Mouse (Mus musculus) limb, embryonic 15.5 days (tissue): Measurements from ENCODE around the gene Mrpl33. TPM values are rescaled to one million over a fixed set of nuclear protein-coding genes. Genes with fewer than 3 reads are reported as not detected.
"Not testable (repeated sequence)": the region's sequence is repeated elsewhere in the genome, so short reads cannot be mapped to it uniquely, and the experiment has no call there.

Experiments
- ATAC-seq: fragments of 200-750 bp; cut with Nextera tagmentation; 2 replicates; pipeline ENCODE4 v1.8.0; 2017; ENCODE audit warnings: low read depth, moderate TSS enrichment; ENCODE audit not compliant: insufficient number of reproducible peaks, low FRiP score, low TSS enrichment
- H3K27ac ChIP-seq: fragments of 300-500 bp; sonication (generic); 2 replicates; pipeline ENCODE4 v1.5.1; 2015; ENCODE audit warnings: moderate library complexity, mild to moderate bottlenecking, inconsistent platforms
- H3K27me3 ChIP-seq: fragments of 300-500 bp; sonication (generic); 2 replicates; pipeline ENCODE4 v1.6.1; 2015; ENCODE audit warnings: inconsistent platforms
- H3K36me3 ChIP-seq: fragments of 300-500 bp; sonication (generic); 2 replicates; pipeline ENCODE4 v1.6.1; 2015; ENCODE audit warnings: inconsistent platforms
- H3K4me1 ChIP-seq: fragments of 300-500 bp; sonication (generic); 2 replicates; pipeline ENCODE4 v1.6.1; 2015; ENCODE audit warnings: inconsistent platforms
- H3K4me2 ChIP-seq: fragments of 300-500 bp; sonication (generic); 2 replicates; pipeline ENCODE4 v1.6.1; 2015; ENCODE audit warnings: mild to moderate bottlenecking, inconsistent platforms
- H3K4me3 ChIP-seq: fragments of 300-500 bp; sonication (generic); 2 replicates; pipeline ENCODE4 v1.5.1; 2015; ENCODE audit warnings: mild to moderate bottlenecking, inconsistent platforms
- H3K9ac ChIP-seq: fragments of 300-500 bp; sonication (generic); 2 replicates; pipeline ENCODE4 v1.6.1; 2015; ENCODE audit warnings: inconsistent platforms
- H3K9me3 ChIP-seq: fragments of 300-500 bp; sonication (generic); 2 replicates; pipeline ENCODE4 v1.6.1; 2016; ENCODE audit warnings: inconsistent platforms
- WGBS: fragments of 180-500 bp; shearing (Covaris S2); methylation state at CpG from one replicate; pipeline ENCODE4 v1.1.7; 2015; 5-methylcytosine and 5-hydroxymethylcytosine counted together
- polyA plus RNA-seq: library from polyadenylated mRNA; unstranded; fragments of >200 nt; fragmentation: Nextera tagmentation; extraction: Ambion mirVana; gene quantifications from 2 replicates; pipeline ENCODE4 v1.2.1, GENCODE M21; 2015

Mrpl33 gene
- polyA plus RNA-seq, 1 experiment from 2014 or later: 278 TPM

DNA sequence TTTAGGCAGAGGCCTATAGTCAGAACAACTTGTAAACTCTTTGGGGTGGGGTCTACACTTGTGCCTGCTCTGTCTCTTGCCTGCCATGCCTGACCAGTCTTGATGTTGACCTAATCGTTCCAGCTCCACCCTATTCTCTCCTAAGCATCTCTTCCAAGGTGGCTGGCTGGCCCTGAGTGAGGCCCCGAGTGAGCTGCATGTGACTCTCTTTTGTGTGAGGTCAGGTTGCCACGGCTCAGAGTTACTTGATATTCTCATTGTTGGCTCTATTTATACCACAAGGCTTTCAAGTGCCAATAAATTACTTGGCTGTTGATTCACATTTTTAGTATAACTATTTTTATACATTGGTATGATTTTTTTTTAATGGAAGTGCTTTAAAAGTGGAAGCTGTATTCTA, 30.4 kb downstream of the Mrpl33 start:
- Histone ChIP-seq H3K27ac (no peak overlapping the region), H3K4me2 (no peak overlapping the region), H3K4me1 (peaks cover 13% of the 10 kb centered on the region), H3K4me3 (no peak overlapping the region), H3K36me3 (peaks cover 6% of the 10 kb centered on the region; the same call in 1 of the 2 replicates), H3K9me3 (no peaks in the 10 kb centered on the region), H3K27me3 (no peaks in the 10 kb centered on the region), H3K9ac (no peak overlapping the region)
- no peak for ATAC-seq
- 46% methylated on average over 3 of the region's 3 CpGs for WGBS

DNA sequence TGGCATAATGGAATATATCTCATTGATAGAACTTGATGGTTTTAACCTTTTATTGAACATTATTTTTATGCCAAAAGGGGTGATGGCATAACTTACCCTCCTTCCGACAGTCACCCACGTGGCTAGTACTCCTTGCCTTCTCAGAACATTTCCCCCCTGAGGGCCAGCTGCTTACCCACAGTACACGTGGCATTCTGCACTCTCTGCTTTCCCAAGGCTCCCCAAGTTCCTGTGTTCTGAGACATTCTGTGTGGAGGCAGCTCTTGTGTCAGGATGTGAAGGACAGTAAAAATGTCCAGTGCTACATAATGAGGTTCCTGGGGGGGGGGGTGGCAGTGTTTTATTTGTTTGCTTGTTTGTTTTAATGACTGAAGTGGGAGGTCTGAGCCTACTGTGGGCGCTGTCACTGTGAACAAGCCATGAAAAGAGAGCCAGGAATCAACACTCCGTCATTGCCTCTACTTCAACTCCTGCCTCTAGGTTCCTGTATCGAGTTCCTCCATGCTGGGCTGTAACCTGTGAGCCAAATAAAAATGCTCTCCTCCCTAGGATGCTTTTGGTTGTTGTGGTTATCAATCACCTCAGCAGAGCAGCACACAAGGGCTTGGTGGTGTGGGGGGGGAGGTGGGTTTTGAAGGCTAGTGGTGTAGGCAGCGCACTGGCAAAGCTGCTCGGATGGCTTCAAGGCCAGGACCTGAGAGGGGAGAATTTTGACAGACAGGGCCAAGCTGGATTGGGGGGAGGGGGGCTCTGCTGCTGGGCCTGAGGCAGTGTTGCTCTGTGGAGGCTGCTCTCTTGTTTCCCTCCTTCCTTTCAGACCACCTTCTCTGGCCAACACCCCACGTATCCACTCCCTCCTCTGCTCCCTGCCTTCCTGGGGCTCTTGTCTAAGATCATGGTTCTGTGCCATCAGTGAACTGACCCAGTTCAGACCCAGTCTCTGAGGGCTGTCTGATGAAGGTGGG, 31.1 kb downstream of the Mrpl33 start:
- Histone ChIP-seq H3K4me2 (no peak overlapping the region), H3K36me3 (no peaks in the 10 kb centered on the region; the same call in 1 of the 2 replicates), H3K9ac (no peak overlapping the region), H3K27ac (no peak overlapping the region), H3K27me3 (no peaks in the 10 kb centered on the region), H3K4me3 (no peak overlapping the region), H3K4me1 (peaks cover 13% of the 10 kb centered on the region), H3K9me3 (no peaks in the 10 kb centered on the region)
- ATAC-seq: no peak
- WGBS: 40% methylated on average over 9 of the region's 9 CpGs

DNA sequence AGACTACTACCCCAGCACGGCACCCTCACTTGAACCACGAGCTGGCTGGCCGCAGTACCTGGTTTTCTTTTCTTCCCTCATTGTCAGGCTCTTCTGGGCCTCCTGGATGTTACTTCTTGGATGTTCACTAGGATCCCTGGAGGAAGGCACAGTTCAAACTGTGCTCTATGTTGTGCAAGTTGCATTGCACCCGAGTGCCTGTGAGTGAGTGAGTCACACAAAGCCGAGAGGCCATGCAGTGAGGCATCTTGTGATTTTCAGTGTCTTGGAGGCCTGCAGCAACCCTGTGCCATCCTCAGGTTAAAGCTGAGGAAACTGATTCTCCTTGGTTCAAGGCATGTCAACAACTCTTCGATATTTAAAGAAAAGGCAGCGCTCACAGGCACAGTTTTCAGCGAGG, 31.8 kb downstream of the Mrpl33 start:
- no peak overlapping the region for H3K4me3 ChIP-seq
- no peak for ATAC-seq
- no peak overlapping the region for H3K27ac ChIP-seq

DNA sequence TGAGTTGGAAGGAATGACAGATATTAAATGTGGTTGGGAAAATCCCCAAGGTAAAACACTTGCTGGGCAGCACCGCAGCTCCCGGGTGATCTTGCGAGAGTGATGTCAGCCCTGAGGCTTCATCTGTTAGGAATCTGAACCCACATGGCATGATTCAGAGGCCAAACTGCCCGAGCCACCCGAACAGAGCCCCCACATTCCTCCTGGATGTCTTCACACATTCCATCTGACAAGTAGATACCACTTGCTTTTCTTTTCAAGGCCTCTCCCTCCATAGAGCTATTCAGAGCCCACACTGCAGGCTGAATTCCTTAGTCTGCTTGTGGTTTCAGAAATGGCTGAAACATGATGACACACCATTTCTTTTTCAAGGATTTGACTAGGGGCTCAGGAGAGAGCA, 33.3 kb downstream of the Mrpl33 start:
- peak; percentile 68 for ATAC-seq

More for the DNA sequence above, 31.8 kb downstream of the Mrpl33 start:
- Histone ChIP-seq H3K4me1 (peaks cover 13% of the 10 kb centered on the region), H3K9ac (no peak overlapping the region), H3K4me2 (no peak overlapping the region), H3K36me3 (no peaks in the 10 kb centered on the region; the same call in 1 of the 2 replicates), H3K9me3 (no peaks in the 10 kb centered on the region), H3K27me3 (no peaks in the 10 kb centered on the region)
- 84% methylated on average over 8 of the region's 8 CpGs for WGBS

DNA sequence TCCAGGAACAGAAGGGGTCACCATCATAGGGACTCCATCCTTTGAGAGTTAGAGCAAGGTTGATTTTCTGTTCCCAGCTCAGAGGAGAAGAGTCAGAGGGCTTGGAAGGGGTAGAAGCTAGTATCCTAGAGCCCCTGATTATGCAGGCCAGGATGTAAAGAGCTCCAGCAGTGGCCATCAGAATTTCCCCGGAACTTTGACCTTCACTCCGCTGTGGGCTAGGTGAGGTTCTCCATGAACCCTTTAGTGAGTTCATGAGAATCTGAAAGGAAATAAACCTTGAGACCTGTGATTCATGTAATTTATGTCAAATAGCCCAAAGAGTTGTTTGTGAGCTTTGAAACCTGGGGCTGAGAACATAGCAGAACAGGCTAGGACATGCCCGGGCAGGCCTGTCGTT, 34.4 kb downstream of the Mrpl33 start:
- 92% methylated on average over 4 of the region's 4 CpGs for WGBS
- not testable (repeated sequence) for H3K9me3 ChIP-seq, H3K4me3 ChIP-seq, H3K4me2 ChIP-seq, H3K9ac ChIP-seq, ATAC-seq, H3K36me3 ChIP-seq, H3K27me3 ChIP-seq
- peaks cover 13% of the 10 kb centered on the region for H3K4me1 ChIP-seq
- H3K27ac ChIP-seq: 0 out of 2 replicates have a peak overlapping the region, but pooled peaks have one; percentile 80

More for the DNA sequence above, 33.3 kb downstream of the Mrpl33 start:
- Histone ChIP-seq H3K4me3 (no peak overlapping the region), H3K9me3 (no peaks in the 10 kb centered on the region), H3K4me2 (no peak overlapping the region), H3K27me3 (no peaks in the 10 kb centered on the region), H3K36me3 (no peaks in the 10 kb centered on the region; the same call in 1 of the 2 replicates), H3K27ac (peak overlapping the region; percentile 80), H3K9ac (no peak overlapping the region), H3K4me1 (peaks cover 13% of the 10 kb centered on the region)
- 28% methylated on average over 5 of the region's 5 CpGs for WGBS

DNA sequence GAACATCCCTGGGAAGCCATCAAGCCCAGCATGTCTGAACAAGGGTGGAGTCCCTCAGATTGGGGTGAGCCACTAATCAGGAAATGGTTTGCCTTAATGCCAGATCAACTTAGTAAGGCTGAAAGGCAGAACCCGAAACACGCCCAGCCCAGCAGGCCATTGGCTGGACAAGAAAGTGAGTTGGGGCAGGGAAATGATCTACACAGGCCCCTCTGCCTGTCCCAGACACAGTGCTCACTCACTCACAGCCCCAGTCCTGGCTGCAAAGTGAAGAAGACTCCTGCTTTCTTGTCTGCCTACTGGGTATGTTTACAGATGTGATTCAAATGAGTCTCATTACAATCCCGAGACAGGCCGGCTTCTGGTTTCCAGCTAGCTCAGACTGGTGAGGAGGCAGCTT, 37.4 kb downstream of the Mrpl33 start:
- no peak for ATAC-seq
- H3K9ac ChIP-seq: no peak overlapping the region
- no peak overlapping the region for H3K4me3 ChIP-seq
- WGBS: 58% methylated on average over 4 of the region's 4 CpGs
- H3K36me3 ChIP-seq: no peaks in the 10 kb centered on the region
- H3K4me2 ChIP-seq: no peak overlapping the region
- H3K27me3 ChIP-seq: no peaks in the 10 kb centered on the region
- peaks cover 10% of the 10 kb centered on the region for H3K4me1 ChIP-seq
- no peak overlapping the region for H3K27ac ChIP-seq
- no peaks in the 10 kb centered on the region for H3K9me3 ChIP-seq

DNA sequence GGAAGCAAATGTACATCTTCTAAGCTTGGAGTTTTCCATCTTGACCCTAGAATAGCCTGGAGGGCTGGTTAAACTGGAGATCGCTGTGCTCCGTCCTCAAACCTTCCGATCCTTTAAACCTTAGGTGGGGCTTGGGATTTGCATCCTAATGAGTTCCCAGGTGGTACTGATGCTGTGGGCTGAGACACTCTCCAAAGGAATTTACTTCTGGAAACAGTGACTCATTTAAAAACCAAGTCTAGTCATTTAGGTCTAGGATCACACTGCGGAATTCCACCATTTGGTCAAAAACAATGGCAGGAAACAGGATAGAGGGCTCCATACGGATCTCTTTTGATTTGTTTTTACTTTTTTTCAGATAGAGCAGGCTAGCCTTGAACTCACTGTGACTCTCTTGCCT, 37.9 kb downstream of the Mrpl33 start:
- WGBS: 71% methylated on average over 5 of the region's 5 CpGs
- no peak overlapping the region for H3K27ac ChIP-seq

DNA sequence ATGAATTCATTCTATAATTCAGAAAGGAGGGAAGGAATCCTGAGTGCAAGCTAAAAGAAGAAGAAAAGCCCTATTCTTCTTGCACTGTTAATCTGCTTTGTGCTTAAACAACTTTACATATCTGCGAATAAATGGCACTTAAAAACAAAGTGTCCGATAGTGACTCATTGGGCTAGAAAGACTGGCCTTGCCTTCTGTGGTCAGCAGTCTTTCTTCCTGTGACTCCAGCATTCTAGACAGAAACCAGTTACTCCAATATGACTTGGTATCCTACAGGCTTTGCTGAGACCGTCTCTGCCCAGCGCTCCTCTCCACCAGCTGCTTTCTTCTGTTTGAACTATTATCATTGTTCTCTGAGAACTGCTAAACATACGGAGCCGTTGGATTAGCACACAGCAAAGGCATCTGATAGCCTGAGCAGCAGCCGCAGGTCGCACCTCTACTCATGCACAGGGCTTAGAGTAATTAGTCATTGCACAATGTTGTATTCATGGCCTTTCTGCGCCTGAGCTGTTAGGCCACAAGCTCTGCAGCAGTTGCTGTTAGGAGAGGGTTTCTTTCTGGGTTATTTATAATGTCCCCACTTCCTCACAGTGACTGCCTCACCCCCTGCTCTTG, 40.0 kb downstream of the Mrpl33 start:
- H3K4me2 ChIP-seq: no peak overlapping the region
- H3K4me1 ChIP-seq: no peaks in the 10 kb centered on the region
- H3K9me3 ChIP-seq: no peaks in the 10 kb centered on the region
- no peak overlapping the region for H3K9ac ChIP-seq
- no peaks in the 10 kb centered on the region for H3K27me3 ChIP-seq
- WGBS: 72% methylated on average over 9 of the region's 9 CpGs
- H3K4me3 ChIP-seq: no peak overlapping the region
- H3K27ac ChIP-seq: no peak overlapping the region
- no peak; the same call in 1 of the 2 replicates for ATAC-seq
- H3K36me3 ChIP-seq: peaks cover 4% of the 10 kb centered on the region; the same call in 1 of the 2 replicates

More for the DNA sequence above, 37.9 kb downstream of the Mrpl33 start:
- no peaks in the 10 kb centered on the region for H3K9me3 ChIP-seq
- H3K4me3 ChIP-seq: no peak overlapping the region
- no peaks in the 10 kb centered on the region for H3K27me3 ChIP-seq
- no peak overlapping the region for H3K4me2 ChIP-seq
- H3K9ac ChIP-seq: no peak overlapping the region
- H3K4me1 ChIP-seq: peaks cover 8% of the 10 kb centered on the region
- H3K36me3 ChIP-seq: no peaks in the 10 kb centered on the region
- ATAC-seq: no peak

DNA sequence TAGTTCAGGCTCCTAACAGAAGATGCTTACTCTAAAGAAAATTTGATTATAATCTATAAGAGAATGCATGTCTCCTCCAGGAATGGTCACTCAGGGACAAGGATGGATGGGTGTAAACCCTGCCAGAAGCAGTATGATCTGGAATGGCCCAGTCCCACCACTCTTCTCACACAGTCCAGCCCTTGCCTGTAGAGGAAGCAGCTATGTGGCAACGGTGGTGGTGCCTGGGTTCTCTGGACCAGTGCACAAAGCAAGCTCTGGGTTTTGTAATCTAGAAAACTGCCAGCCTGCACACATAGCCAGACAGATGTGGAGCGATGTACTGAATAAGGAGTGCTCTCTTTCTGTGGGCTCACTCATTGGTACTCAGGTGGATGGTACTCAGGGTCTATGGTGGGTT, 43.8 kb downstream of the Mrpl33 start:
- no peak for ATAC-seq
- 92% methylated on average over 2 of the region's 2 CpGs for WGBS
- Histone ChIP-seq H3K4me2 (no peak overlapping the region), H3K27ac (no peak overlapping the region), H3K4me1 (0 out of 2 replicates have a peak, but pooled peaks cover 2% of the 10 kb centered on the region), H3K27me3 (no peaks in the 10 kb centered on the region), H3K9me3 (no peaks in the 10 kb centered on the region), H3K36me3 (peaks cover 10% of the 10 kb centered on the region), H3K4me3 (no peak overlapping the region), H3K9ac (no peak overlapping the region)

DNA sequence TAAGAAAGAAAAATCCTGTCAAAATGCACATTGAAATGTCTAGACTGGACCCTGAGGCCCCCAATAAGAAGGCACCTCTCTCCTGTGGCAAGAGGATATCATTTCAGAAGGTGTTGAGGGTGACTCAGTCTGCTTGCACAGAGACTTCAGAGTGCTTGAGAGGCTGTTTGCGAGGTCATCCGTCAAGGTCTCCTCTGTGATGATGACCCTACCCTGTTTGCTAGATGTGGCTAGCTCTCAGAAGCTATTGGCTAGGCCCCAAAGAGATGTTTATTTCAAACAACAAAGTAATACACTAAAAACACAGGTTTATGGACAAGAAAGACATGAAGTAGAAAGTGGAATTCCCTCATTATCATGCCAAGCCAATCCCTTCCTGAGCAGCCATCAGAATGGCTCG, 45.6 kb downstream of the Mrpl33 start:
- Histone ChIP-seq H3K4me1 (0 out of 2 replicates have a peak, but pooled peaks cover 2% of the 10 kb centered on the region), H3K9me3 (no peaks in the 10 kb centered on the region), H3K4me2 (no peak overlapping the region), H3K27me3 (no peaks in the 10 kb centered on the region), H3K9ac (no peak overlapping the region), H3K36me3 (peaks cover 10% of the 10 kb centered on the region), H3K27ac (no peak overlapping the region), H3K4me3 (no peak overlapping the region)
- no peak for ATAC-seq
- 86% methylated on average over 3 of the region's 3 CpGs for WGBS

DNA sequence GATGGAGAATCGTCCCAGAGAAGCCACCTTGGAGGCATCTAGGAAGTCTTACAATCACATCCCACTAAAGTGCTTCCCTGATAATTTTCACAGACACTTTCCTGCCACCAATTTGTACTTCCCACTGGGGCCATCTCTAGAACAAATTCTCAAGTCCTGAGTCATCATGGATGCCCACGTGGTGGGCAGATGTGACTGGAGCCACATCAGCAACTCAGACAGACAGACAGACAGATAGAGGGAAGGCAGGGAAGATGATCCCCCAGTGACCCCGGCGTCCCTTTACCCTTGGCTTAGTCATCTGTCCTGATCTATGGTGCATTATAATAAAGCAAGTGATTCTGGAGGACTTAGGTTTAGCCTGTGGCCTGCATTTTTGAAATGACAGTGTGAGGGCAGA, 47.5 kb downstream of the Mrpl33 start:
- WGBS: 81% methylated on average over 4 of the region's 4 CpGs
- Histone ChIP-seq H3K9me3 (no peaks in the 10 kb centered on the region), H3K4me2 (no peak overlapping the region), H3K9ac (no peak overlapping the region), H3K4me1 (0 out of 2 replicates have a peak, but pooled peaks cover 2% of the 10 kb centered on the region), H3K27me3 (no peaks in the 10 kb centered on the region), H3K4me3 (no peak overlapping the region), H3K36me3 (peaks cover 10% of the 10 kb centered on the region), H3K27ac (no peak overlapping the region)
- no peak for ATAC-seq

DNA sequence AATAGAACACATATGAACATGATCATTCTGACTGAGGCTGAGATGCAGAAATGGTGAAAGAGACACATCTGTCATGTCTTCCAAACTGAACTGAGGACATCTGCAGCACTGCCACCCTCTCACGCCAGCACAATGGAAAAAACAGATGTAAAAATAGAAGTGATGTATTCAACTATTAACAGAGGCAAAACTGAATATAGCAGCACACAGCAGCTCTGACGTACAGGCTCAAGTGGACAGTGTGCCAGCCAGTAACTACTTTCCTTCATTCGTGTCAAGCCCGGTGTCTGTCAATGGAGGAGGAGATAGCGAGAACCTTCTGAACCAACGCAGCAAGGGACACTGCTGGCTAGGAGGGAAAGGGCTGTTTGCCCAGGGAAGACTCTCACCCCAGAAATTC, 48.1 kb downstream of the Mrpl33 start:
- 0 out of 2 replicates have a peak, but pooled peaks cover 2% of the 10 kb centered on the region for H3K4me1 ChIP-seq
- peaks cover 10% of the 10 kb centered on the region for H3K36me3 ChIP-seq
- no peak for ATAC-seq
- no peaks in the 10 kb centered on the region for H3K27me3 ChIP-seq
- no peak overlapping the region for H3K9ac ChIP-seq
- H3K9me3 ChIP-seq: no peaks in the 10 kb centered on the region
- no peak overlapping the region for H3K4me2 ChIP-seq
- no peak overlapping the region for H3K4me3 ChIP-seq
- 87% methylated on average over 6 of the region's 6 CpGs for WGBS
- no peak overlapping the region for H3K27ac ChIP-seq
